Mouse (Mus musculus): ENCODE results near the gene Spata9. TPM values are rescaled to one million over a fixed set of nuclear protein-coding genes. Genes with fewer than 3 reads are reported as not detected.

Spata9 gene
- not detected for total RNA-seq (2023)

DNA sequence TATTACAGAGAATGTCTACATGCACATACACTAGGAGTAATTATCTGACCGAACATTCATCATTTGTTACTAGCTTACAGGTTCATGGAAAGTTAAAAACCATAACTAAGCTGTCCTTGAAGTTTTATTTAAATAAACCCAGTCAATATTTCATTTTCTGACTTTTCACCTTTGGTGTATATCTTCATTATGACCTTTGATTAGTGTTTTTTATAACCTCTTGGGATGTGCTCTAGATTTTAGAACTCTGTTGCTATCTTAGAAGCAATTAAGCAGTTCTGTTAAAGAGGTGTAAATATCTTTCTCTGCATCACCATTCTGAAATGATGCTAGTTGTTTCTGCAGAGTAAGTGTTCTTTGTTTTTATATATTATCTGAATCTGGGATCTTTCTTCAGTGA lies at the start of gene Spata9:
Spata9 (plus strand) TSS at position 301 of the 400 bp plus-strand sequence.

GRCm38 (mm10) chr13:75943189-75944043 lies 23.5 kb upstream of the Spata9 start, which contains the start of gene Rhobtb3:
Gene Rhobtb3, minus strand, starts transcription at chr13:75943925.

DNA sequence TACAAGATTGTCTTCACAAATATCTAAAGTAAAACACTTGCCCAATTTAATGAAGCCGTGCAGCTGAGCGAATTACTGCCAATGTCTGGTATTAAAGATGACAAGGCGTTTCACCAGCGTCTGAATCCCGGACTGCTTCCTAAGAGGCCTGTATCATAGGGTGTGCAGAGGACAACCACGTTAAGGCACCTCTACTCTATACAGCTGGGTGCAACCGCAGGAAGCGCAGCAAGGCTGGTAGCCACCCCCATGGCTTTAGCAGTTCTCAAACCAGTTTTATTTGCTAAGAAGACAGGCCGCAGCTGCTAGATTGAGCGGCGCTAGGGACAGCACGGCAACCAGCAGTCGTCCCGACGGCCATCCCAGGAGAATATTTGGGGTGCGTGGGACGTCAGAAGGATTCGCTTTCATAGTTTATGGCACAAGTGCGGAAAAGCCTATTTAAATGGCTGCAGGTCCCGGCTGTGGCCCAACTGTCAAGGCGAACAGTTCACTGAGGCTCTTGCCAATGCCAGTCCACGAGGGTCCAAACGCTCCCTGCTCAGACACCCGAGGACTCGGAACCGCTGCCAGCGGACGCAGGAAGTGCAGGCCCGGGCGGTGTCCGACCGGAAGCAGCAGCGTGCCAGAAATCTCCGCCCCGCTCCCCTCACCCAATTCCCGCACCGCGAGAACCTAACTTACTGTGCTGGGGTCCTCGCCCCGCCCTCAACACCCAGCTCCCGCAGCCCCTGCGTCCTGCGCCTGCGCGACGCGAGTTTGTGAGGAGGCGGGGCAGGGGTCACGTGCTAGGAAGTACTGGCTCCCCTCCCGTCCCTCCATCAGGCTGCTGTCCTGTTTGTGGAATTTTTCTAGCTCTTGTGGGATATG lies 51.3 kb downstream of the Spata9 start, which contains the start of gene Rfesd:
Rfesd (minus strand) TSS at position 746 of the 870 bp plus-strand sequence.

Other genes with a start within 250 kb of the Spata9 start
- gene Glrx, start 127.3 kb upstream of the Spata9 start, total RNA-seq (2023) = 10 to 100 TPM; 20.3 to 27.3 TPM
- under 1 TPM in 1 of 2 experiments, not detected in 1; 0.32 TPM for gene Rhobtb3, start 23.2 kb upstream of the Spata9 start, total RNA-seq (2023)
- 1 to 10 TPM; 7.1 to 7.9 TPM for gene Rfesd, start 51.6 kb downstream of the Spata9 start, total RNA-seq (2023)
- gene Gpr150, start 89.8 kb downstream of the Spata9 start, total RNA-seq (2023) = not detected
- gene Arsk, start 131.5 kb downstream of the Spata9 start, total RNA-seq (2023) = 1 to 10 TPM; 7.4 to 8.9 TPM
- gene Ttc37, start 131.6 kb downstream of the Spata9 start, total RNA-seq (2023) = 10 to 100 TPM; 36.5 to 37.7 TPM

Measured in T-cell, adult 66 days (primary cell).